Comparison of ENCODE assay signal across 1 mouse cellular context in the genomic region with DNA sequence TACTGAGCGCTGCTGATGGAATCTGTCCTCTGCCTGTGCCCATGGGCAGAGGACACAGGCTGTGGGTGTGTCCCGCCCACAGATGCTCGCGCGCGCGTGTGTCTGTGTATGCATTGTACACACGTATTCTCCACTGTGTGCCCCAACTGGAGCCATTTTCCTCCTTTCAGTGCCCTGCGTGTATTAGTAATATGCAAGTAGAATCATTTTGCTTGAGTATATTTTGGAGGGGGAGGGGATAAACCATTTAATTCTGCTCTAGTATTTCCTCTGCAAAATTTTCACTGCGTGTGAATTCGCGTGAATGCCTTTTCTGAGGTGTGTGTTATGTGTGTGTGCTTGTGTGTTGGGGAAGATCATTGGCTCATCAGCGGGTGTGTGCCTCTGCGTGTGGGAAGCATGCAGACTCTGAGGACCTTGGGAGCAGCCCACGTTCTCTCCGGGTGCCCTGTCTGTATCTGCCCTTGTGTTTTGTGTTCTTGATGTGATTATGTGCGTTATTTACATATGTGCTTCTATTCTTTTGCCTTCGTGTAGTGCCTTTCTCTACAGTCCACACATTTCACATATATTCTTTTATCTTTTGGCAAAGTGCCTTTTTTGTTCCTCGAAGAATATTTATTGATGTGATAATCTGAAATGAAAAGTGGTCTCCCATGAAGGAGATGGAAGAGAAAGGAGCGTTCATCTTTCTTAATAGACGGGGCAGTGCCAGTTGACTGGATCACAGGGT.
TF ChIP-seq lines count a peak whose summit lies in the region.

No protein-coding gene starts in this region.

TF ChIP-seq in CH12.LX, 34 proteins besides CTCF, POLR2A, EP300 and RAD21 (continued from another document):
- no peak for TF ChIP-seq POLR2AphosphoS2 (IDR thresholded peaks at IDR 0.05; ENCODE audit: low read depth, low read length)
- no peak for TF ChIP-seq BHLHE40 (IDR thresholded peaks at IDR 0.05; ENCODE audit: low read depth, low read length)
